Mouse (Mus musculus) gastrocnemius, adult 8-10 months (tissue): Measurements from ENCODE around the gene 1700013F07Rik. TPM values are rescaled to one million over a fixed set of nuclear protein-coding genes. Genes with fewer than 3 reads are reported as not detected.
A peak's percentile ranks its signal among the peaks of the same experiment; 100 is the strongest.
"Not testable (repeated sequence)": the region's sequence is repeated elsewhere in the genome, so short reads cannot be mapped to it uniquely, and the experiment has no call there.

Experiments
- DNase-seq, 2 experiments: peaks; one replicate each; pipeline ENCODE4 v3.0.0; 2022; ENCODE audit warnings: low spot score in 2 of 2
- total RNA-seq, 4 experiments: library from RNA; stranded (reverse); gene quantifications; 2 replicates each; pipeline ENCODE4 v1.2.4; 2022

1700013F07Rik gene
- total RNA-seq, result not detected

DNA sequence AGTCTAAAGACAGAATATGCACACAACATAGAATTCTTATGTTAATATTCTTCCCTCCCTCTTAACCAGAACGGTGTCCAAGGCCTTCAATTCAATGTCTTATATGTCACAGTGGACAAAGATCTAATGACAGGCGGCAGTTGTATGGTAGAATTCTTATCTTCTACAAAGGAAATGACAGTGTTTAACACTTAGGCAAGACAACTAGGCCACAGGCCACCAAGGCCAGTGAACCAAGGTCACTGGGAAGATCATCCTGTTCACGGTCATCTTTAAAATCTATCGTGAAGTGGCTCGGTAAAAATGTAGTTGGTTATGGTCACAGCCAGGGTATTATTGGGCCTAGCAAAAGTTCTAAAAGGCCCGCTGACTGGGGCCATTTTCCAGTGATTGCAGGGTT, at the start of gene 1700013F07Rik:
Gene 1700013F07Rik (plus strand): TSS at position 200 of the 400 bp plus-strand sequence.
- DNase-seq, result no peak

DNA sequence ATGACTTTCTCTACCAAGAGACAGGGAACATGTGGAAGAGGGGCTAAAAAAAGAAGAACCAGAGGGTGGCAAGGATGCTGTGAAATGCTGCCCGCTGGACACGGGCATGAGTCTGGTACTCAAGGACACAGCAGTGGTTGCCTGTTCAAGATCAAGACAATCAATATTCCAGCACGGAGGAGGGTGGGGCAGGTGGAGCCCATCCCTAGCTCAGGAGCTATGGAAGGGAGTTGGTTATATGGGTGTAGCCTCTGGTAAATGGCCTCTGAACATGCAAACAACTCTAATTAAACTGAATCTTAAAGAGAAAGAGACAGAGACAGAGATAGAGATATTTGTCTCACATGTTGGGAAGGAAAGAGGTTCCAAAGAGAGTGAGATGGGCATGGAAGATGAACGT, 49.2 kb upstream of the 1700013F07Rik start:
- DNase-seq, result no peak

DNA sequence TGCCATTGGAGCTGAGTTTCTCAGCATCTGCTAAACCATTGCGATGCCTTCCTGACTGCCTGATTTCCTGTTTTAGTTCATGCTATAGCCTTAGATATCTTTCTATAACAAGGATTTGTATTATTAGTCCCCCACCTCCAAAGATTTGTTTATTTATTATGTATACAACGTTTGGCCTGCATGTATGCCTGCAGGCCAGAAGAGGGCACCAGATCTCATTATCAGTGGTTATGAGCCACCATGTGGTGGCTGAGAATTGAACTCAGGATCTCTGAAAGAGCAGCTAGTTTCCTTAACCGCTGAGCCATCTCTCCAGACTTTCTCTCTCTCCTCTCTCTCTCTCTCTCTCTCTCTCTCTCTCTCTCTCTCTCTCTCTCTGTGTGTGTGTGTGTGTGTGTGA, 44.0 kb upstream of the 1700013F07Rik start:
- DNase-seq, result no peak

DNA sequence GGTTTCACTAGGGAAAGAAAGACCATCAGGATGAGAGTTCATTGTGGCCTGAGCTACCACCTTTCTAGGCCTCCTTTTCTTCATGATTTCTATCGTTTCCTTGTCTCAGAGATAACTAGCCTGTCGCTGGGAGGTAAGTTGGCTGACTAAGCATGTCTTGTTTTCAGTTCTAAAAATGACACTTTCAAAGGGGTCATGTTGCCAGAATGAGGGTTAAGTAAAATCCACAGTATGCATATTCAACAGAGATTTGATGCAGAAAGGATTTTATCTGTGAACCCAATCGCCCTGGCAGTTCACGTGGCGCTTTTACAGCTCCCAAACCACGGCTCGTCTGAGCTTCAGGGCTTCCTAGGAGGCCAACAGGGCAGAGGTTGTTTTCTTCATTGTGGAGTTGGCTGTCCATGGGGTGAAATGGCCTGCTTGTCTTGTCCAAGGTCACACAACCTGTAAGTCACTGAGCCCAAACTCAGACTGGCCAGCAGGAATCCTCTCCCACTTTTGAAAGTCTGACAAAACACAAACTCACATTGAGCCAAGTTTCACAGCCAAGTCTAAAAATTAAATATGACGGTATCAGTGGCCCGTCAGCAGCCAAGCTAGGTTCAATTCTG, 39.0 kb upstream of the 1700013F07Rik start:
- no peak for DNase-seq

DNA sequence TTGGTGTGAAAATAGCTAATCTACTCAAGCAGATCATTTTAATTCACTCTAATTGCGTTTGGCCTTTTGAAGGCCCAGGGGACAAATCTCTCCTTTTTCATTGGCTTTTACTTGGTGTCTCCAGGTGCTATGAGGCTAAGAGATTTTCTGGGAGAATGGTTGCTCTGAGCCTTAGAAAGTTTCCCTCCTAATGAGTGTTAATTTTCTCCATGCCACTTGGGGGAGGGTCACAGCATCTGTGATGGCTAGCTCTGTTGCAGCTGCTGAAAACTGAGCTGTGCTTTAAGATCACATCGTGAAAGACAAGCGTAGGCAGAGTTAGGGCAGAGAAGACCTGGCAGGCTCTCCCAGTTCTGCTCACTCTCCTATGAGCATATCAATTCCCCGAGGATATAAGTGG, 38.5 kb upstream of the 1700013F07Rik start:
- DNase-seq, result peak in 1 of 2 experiments; percentile 14

DNA sequence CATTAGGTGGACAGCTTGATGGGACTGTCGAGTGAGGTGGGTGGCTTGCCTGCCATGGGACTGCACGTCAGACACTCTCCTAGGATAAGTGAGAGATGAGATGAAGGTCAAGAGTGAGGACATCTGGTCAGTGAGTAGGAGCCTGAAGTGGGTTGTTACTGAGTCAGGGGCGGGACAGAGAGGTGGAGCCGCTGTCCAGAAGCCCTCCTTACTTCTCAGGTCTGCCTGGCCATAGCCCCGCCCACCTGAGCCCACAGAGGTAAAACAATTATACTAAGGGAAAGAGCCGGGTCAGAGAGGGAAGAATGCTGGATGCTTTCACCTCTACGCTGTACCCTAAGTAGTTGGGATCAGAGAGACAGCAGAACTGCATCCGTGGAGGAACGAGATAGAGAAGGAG, 36.3 kb upstream of the 1700013F07Rik start:
- DNase-seq, result no peak

DNA sequence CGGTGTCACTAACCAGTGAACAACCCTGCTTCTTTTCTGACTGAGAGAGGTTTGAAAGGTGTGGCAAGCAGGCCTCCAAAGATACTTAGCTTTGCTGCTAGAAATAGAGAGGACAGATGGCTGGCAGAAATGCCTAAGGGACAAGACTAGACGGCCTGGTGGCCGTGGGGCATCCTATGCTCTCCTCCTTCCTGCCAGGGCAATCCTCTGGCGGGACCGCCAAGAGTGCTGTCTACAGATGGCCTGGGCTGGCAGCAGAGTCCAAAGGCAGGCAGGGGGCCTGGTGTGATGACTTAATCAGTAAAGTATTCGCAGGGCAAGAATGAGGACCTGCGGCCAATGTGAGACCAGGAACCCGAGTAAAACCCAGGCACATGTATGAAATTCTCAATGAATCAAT, 34.1 kb upstream of the 1700013F07Rik start:
- no peak for DNase-seq

DNA sequence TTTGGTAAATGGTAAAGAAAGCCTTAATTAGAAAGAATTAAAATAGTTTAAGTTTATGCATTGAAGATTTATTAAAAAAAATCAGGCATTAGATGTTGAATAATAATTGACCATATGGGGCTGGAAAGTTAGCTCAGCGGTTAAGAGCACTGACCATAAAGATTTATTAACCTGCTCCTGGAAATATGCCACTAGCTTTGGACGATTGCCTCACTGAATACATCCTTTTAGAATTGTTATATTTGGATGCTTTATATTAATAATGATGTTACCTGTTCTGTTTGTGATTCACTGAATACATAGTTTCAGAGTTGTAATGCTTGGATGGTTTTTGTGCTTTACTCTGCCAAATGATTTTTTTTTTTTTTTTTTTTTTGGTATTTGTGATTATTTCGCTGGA, 32.5 kb upstream of the 1700013F07Rik start:
- not testable (repeated sequence) for DNase-seq

DNA sequence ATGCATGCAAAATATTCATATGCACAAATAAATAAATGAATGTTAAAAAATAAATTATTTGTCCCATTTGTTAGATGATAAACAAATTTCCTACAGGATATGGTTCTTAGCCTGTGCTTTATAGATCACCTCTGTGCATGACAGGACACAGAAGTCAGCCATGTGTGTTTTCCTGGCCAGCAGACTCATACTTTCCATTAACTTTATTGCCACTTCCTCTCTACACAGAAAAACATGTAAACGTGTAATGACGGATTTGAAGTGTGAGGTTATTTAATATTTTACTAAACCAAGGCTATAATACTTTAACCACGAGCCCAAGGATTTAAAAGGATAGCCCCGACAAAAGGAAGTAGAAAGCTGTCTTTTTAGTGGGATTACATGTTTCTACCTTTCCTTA, 30.0 kb upstream of the 1700013F07Rik start:
- no peak for DNase-seq

DNA sequence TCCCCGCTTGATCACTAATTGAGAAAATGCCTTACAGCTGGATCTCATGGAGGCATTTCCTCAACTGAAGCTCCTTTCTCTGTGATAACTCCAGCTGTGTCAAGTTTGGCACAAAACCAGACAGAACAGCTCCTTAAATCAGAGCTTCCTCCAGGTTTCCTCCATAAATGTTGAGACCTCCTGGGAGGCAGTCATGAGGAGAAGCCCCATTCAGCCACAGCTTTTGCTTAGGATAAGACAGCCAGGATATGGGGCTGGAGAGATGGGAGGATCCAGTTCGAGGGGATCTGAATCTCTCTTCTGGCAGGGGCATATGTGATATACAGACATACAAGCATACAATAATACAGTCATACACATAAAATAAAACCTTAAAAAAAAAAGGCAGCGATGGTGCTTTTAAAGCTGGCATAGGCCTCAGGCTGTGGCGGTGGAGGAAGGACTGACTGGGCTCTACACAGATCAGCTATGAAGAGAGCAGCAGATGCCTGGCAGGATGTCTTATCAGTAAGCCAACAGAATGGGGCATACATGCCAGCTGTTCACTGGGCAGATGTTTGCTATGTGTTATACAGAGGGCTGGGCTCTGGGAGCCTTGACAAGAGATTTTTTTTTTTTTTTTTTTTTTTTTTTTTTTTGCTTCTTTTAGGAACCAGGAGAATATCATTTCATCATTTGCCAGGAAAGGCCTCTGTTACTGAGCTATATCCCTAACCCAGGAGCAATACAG, 25.0 kb upstream of the 1700013F07Rik start:
- DNase-seq, result no peak

DNA sequence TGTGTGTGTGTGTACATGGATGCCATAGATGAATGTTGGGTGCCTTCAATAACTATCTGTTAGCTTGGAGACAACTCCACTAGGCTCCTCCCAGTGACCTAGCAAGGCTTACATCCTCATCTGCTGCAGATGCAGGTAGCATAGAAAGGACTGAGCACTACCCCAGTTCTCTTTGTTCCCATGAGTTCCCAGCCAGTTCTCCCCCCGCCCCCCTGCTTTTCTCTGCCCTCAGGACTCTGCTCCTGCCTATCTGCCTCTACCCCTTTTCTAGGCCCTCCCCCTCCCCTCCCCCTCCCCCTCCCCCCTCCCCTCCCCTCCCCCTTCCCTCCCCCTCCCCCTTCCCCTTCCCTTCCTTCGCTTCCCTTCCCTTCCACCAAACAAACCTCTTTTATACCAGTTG, 23.8 kb upstream of the 1700013F07Rik start:
- no peak for DNase-seq

DNA sequence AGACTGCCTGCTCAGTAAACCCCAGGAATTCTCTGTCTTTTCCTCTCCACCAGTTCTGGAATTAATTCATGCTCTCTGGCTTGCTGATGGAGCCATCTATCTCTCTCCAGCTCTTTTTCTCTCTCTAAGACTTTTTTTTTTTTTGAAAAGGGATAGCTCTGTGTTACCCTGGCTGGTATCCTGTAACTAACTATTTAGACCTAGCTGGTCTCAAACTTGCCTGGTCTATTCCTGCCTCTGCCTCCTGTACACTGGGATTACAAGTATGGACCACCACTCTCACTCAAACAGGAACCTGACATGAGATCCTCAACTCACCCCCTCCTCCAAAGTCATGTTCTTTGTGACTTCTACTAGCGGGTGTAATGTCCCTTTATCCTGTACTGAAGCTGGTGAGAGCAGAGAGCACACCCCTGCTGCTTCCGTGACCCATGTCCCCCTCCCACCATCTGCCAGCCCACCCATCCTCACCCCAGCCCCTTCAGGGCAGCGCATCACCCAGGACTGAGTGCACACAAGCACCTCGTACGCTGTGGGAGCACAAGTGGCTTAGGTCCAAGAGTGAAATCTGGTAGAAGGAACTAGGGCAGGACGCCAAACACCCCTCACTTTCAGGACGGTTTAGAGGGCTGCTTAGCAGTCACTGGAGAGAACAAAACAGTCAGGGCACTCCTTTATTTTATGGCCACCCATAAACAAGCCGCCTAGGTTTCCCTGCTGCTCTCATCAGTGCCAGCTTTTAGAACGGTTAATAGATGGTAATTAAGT, 23.1 kb upstream of the 1700013F07Rik start:
- DNase-seq, result no peak

DNA sequence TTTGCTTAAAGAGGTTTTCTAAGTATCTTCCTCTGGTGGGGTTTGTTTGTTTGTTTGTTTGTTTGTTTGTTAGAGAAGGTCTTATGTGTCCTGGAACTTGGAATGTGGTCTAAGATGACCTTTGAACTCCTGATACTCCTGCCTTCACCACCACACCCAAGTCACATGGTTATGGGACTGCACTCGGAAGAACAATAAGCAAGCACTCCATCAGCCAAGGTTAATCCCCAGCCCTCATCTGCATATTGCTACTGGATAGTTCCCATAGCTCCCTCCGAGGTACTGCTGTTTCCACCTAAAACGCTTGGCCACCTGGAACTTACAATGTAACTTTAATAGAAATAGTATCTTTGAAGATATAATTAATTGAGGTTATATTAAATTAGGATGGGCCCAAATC, 20.5 kb upstream of the 1700013F07Rik start:
- no peak for DNase-seq

DNA sequence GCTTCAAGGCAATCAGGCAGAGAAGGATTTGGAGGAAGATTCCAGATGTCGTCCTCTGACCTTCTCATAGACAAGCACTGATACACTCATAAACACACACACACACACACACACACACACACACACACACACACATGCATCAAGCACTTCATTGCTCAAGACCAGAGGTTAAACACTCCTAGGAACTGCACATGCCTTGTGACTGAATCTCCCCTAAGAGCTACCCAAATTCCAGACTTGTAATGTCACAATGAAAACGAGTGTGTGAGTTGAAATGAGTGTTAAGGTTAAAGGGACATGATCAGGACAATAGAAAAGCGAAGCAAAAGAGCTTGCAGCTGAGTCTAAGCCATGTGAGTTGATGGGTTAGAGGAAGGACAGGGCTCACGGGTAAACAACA, 15.7 kb upstream of the 1700013F07Rik start:
- no peak for DNase-seq

DNA sequence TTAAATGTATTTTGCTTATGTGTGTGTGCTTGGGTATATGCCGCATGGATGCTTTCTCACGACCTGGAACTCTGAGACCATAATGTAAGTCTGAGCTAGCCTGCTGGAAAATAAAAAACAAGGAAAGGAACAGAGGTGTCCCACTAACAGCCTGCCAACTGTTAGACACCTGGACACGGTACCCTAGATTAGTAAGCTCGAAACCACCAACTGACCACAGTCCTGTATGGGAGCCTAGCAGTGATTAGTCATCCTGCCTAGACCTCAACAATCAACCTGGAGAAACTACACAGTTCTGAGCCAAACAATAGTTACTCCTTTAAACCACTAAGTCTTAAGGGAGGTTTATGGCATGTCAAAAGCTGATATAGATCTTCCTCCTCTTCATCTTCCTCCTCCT, 10.5 kb upstream of the 1700013F07Rik start:
- DNase-seq, result no peak

DNA sequence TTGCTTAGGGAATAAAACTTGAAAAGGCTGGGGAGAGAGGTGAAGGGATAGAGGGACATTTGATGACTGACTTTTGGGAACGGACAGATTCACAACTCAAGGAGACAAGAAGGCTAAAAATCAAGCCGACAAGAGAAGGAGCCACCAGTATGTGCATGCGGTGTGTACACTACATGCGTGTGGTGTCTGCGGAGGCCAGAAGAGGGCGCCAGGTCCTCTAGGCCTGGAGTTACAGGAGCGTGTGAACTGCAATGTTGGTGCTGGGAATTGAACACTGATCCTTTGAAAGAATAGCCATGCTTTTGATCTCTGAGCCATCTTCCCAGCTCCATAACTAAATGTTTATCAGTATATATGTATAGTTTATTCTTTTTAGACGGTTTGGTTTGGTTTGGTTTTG, 5.5 kb upstream of the 1700013F07Rik start:
- no peak for DNase-seq

DNA sequence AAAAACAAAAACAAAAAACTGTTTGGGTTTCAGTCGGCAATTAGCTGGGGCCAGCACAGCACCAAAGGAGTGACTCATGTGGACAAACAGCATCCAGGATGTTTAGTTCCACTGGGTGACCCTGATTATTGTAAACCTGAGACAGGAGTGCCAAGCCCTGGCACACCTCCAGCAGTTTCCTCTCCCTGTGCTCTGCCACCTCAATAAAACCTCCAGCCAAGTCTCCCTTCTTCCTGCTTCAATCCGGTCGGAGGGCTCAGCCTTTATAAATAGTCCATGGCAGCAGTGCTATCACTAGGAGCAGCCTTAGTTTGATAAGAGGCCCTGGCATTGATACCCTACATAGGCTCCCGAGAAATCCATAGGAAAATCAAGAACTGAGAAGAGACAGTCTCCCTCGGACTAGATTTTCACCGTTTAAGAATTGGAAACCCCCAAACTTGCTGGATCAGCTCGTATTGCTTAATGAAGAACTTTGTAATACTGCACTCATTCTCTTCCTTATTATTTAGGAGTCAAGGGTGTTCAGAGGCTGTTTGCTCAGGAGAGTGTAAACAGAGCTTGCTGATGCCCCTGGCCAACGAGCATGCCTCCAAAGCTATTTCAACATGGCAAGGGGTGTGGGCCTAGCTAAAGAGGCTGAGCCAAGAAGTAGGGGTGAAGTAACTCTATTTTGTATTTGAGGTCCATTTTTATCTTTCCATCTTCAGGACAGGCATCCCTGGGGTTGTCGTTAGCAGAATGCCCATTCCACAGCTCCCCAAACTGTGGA, 650 bp upstream of the 1700013F07Rik start:
- no peak for DNase-seq

DNA sequence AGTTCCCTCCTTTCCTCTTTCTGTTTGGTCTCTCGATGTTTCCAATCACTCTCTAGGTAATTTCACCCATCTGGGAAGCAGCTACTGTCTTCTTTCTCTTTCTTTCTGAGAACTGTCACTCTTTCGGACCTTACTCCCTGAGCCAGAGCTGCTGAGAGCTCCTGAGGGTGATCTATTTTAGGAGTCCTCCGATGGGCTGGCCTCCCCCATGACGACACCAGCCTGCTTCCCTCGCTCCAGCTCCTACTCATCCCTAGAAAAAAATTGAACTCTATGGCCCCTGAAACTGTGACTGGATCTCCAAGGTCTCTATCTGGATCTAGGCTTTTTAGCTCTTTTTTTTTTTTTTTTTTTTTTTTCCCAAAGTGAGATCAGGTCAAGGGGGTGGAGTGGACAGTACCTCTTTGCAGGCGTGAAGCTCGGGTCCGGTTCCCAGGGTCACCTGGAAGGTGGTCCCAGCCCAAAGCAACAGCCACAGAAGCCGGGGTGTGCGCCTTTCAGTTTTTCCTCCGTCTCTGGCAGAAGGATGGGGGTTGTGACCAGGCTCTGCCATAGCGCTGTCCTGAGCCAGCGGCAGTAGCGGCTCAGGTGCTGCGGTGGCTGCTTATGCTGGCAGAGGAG, 2.1 kb downstream of the 1700013F07Rik start:
- no peak for DNase-seq

DNA sequence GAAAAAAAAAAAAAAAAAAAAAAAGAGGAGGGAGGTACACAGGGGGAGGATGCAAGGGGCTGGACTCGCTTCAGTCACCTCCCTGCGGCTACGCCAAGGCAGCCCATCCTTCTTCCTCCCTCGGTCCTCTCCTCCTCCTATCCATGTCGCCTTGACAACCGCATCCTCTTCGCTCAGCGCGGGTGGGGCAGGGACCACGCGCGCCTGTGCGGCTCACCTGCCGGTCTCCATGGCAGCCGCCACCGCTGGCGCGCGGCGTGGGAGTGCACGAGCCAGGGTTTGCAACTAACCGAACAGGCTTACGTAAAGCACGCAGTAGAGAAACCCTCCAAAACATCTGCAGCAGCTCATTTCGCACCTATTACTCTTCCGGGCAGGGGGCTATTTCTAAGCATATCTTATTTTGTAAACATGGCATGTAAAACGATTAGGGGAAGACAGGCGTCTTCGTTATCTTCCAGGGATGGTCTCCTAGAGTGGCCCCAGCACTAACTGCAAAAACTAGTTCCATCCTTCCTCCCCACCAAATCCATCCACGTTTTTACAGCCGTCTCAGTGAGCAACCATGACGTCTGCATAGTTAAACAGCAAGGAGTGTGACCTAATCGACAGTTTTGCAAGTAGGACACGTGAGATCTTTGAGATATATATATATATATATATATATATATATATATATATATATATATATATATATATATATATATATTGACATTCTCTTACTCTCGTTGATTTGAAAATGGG, 2.7 kb downstream of the 1700013F07Rik start, which contains the start of gene 5330417C22Rik:
Gene 5330417C22Rik (minus strand): TSS at position 20 of the 744 bp plus-strand sequence.
- no peak for DNase-seq

DNA sequence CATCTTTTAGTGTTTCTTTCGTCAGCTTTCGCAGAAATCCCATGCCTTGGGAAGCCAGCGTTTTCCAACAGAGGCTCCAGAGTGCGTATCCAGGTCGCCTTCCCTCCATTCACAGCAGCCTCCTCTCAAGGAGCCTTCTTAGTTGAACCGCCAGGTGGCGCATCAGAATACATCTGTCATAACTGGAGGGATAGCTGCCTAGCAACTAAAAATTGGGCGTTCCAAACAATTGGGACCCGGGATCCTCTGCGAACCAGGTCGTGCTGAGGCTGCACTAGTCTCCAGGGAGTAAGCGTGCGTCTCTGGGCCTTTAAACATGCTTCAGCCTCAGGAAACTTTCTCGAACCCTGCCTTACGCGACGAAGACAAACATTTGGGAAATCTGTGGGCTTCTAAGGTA, 3.4 kb downstream of the 1700013F07Rik start:
- DNase-seq, result peak; percentile 60 to 70
